25 mouse cellular contexts compared by ENCODE assay signal in genomic region chr12:60932029-60932428, GRCm38 (mm10).
DNase-seq lines count a peak whose midpoint lies in the region; ATAC-seq and TF ChIP-seq lines count a peak whose summit lies in the region.
"Had no signal": no experiment of that assay in that cellular context is flagged by ENCODE, and none has a peak within 500 bp of the region (broad histone marks: within the 10 kb centered on the region; RNA-seq: fewer than 3 reads in every experiment).

No protein-coding gene starts in this region.

- H3K4me1 ChIP-seq in forebrain, postnatal 0 days (ENCODE audit: insufficient read depth), result no peaks in the 10 kb centered on the region
- H3K4me1 ChIP-seq in forebrain, embryonic 11.5 days (replicated peaks; ENCODE audit: control insufficient read depth, insufficient read depth, low read length), result no peaks in the 10 kb centered on the region
- H3K4me1 ChIP-seq in midbrain, embryonic 12.5 days, result no peaks in the 10 kb centered on the region
- no peaks in the 10 kb centered on the region for H3K4me1 ChIP-seq in midbrain, embryonic 10.5 days
- H3K4me1 ChIP-seq in midbrain, embryonic 14.5 days (ENCODE audit: control insufficient read depth, insufficient read depth, low read length), result no peaks in the 10 kb centered on the region
- no peaks in the 10 kb centered on the region for H3K4me1 ChIP-seq in midbrain, postnatal 0 days (ENCODE audit: insufficient read depth, low read length)
- H3K4me1 ChIP-seq in intestine, embryonic 15.5 days (replicated peaks), result no peaks in the 10 kb centered on the region
- H3K4me1 ChIP-seq: embryonic facial prominence, embryonic 12.5 days; embryonic facial prominence, embryonic 15.5 days; forebrain, embryonic 12.5 days; forebrain, embryonic 15.5 days; heart, embryonic 10.5 days; hindbrain, embryonic 12.5 days; hindbrain, embryonic 15.5 days had no signal

- no peak overlapping the region for H3K9ac ChIP-seq in forebrain, postnatal 0 days
- no peak overlapping the region for H3K9ac ChIP-seq in forebrain, embryonic 11.5 days (ENCODE audit: low read length)
- H3K9ac ChIP-seq in midbrain, embryonic 12.5 days (replicated peaks), result no peak overlapping the region
- H3K9ac ChIP-seq in midbrain, embryonic 14.5 days (replicated peaks; ENCODE audit: low read length), result no peak overlapping the region
- no peak overlapping the region for H3K9ac ChIP-seq in midbrain, postnatal 0 days (replicated peaks; ENCODE audit: low read length, poor library complexity, severe bottlenecking)
- H3K9ac ChIP-seq in intestine, embryonic 15.5 days, result no peak overlapping the region
- H3K9ac ChIP-seq: embryonic facial prominence, embryonic 12.5 days; embryonic facial prominence, embryonic 15.5 days; forebrain, embryonic 12.5 days; forebrain, embryonic 15.5 days; hindbrain, embryonic 12.5 days; hindbrain, embryonic 15.5 days had no signal

- no peak for ATAC-seq in forebrain, postnatal 0 days
- ATAC-seq in forebrain, embryonic 11.5 days (replicated peaks; ENCODE audit: low FRiP score), result no peak
- 0 out of 2 replicates have a peak, but pooled peaks have one; percentile 44 for ATAC-seq in midbrain, embryonic 12.5 days (ENCODE audit: low FRiP score, low read depth)
- peak; percentile 68; the same call in 1 of the 2 replicates for ATAC-seq in midbrain, embryonic 14.5 days (ENCODE audit: low FRiP score, low TSS enrichment)
- ATAC-seq in midbrain, postnatal 0 days (ENCODE audit: low FRiP score), result peak; percentile 44; the same call in 1 of the 2 replicates
- no peak for ATAC-seq in intestine, embryonic 15.5 days
- ATAC-seq: forebrain, embryonic 15.5 days; Patski had no signal

- WGBS in forebrain, postnatal 0 days, result 53% methylated on average over 4 of the region's 4 CpGs
- WGBS in forebrain, embryonic 11.5 days, result 74% methylated on average over 4 of the region's 4 CpGs
- WGBS in midbrain, embryonic 12.5 days, result 72% methylated on average over 4 of the region's 4 CpGs
- 82% methylated on average over 4 of the region's 4 CpGs for WGBS in midbrain, embryonic 10.5 days
- WGBS in midbrain, embryonic 14.5 days, result 55% methylated on average over 4 of the region's 4 CpGs
- 37% methylated on average over 4 of the region's 4 CpGs for WGBS in midbrain, postnatal 0 days
- WGBS in intestine, embryonic 15.5 days, result 74% methylated on average over 4 of the region's 4 CpGs

- H3K4me2 ChIP-seq in forebrain, postnatal 0 days (ENCODE audit: low read depth), result no peak overlapping the region
- H3K4me2 ChIP-seq in forebrain, embryonic 11.5 days (ENCODE audit: low read depth, low read length, severe bottlenecking), result no peak overlapping the region
- H3K4me2 ChIP-seq in midbrain, embryonic 12.5 days (replicated peaks), result no peak overlapping the region
- no peak overlapping the region for H3K4me2 ChIP-seq in midbrain, embryonic 14.5 days (ENCODE audit: low read length)
- H3K4me2 ChIP-seq in midbrain, postnatal 0 days (ENCODE audit: low read depth, low read length, poor library complexity, severe bottlenecking), result no peak overlapping the region
- H3K4me2 ChIP-seq in intestine, embryonic 15.5 days (replicated peaks), result no peak overlapping the region
- H3K4me2 ChIP-seq: embryonic facial prominence, embryonic 12.5 days; embryonic facial prominence, embryonic 15.5 days; forebrain, embryonic 12.5 days; forebrain, embryonic 15.5 days; hindbrain, embryonic 12.5 days; hindbrain, embryonic 15.5 days had no signal

- no peak overlapping the region for H3K27ac ChIP-seq in forebrain, postnatal 0 days (ENCODE audit: low read depth, low read length)
- no peak overlapping the region for H3K27ac ChIP-seq in forebrain, embryonic 11.5 days (ENCODE audit: low read depth, low read length)
- H3K27ac ChIP-seq in midbrain, embryonic 12.5 days (replicated peaks), result no peak overlapping the region
- no peak overlapping the region for H3K27ac ChIP-seq in midbrain, embryonic 10.5 days (replicated peaks)
- H3K27ac ChIP-seq in midbrain, embryonic 14.5 days (replicated peaks; ENCODE audit: low read depth, low read length), result 0 out of 2 replicates have a peak overlapping the region, but pooled peaks have one; percentile 26
- no peak overlapping the region for H3K27ac ChIP-seq in midbrain, postnatal 0 days (ENCODE audit: low read depth, low read length)
- no peak overlapping the region for H3K27ac ChIP-seq in intestine, embryonic 15.5 days
- H3K27ac ChIP-seq: embryonic facial prominence, embryonic 12.5 days; embryonic facial prominence, embryonic 15.5 days; forebrain, embryonic 12.5 days; forebrain, embryonic 15.5 days; heart, adult 2 months; heart, embryonic 10.5 days; hindbrain, embryonic 12.5 days; hindbrain, embryonic 15.5 days had no signal

- TF ChIP-seq CTCF in forebrain, postnatal 0 days (IDR thresholded peaks at IDR 0.05; ENCODE audit: low read depth), result no peak
- TF ChIP-seq CTCF in midbrain, postnatal 0 days (IDR thresholded peaks at IDR 0.05), result no peak

- peak; percentile 1 for DNase-seq in forebrain, postnatal 0 days
- DNase-seq in forebrain, embryonic 11.5 days (ENCODE audit: low spot score), result no peak
- no peak for DNase-seq in midbrain, embryonic 10.5 days (ENCODE audit: low spot score)
- DNase-seq in midbrain, embryonic 14.5 days, result peak; percentile 58
- DNase-seq in midbrain, postnatal 0 days (ENCODE audit: low spot score), result no peak
- no peak for DNase-seq in spleen, postnatal 10 days (ENCODE audit: low spot score in 2 of 2)
- DNase-seq: adrenal gland, postnatal 10 days; adrenal gland, postnatal 36 days; cerebellum, adult 11 months; cerebellum, adult 2 months; cerebellum, adult 9-11 months; cerebellum, postnatal 25 days; gastrocnemius, postnatal 10 days; gastrocnemius, postnatal 36 days; heart, adult 2 months had no signal

- no peaks in the 10 kb centered on the region for H3K27me3 ChIP-seq in forebrain, postnatal 0 days (ENCODE audit: insufficient read depth, low read length)
- no peaks in the 10 kb centered on the region for H3K27me3 ChIP-seq in forebrain, embryonic 11.5 days (ENCODE audit: control insufficient read depth, insufficient read depth, low read length)
- H3K27me3 ChIP-seq in midbrain, embryonic 12.5 days, result no peaks in the 10 kb centered on the region
- no peaks in the 10 kb centered on the region for H3K27me3 ChIP-seq in midbrain, embryonic 10.5 days (ENCODE audit: low read depth, poor library complexity, severe bottlenecking)
- H3K27me3 ChIP-seq in midbrain, embryonic 14.5 days (ENCODE audit: control insufficient read depth, insufficient read depth, low read length), result no peaks in the 10 kb centered on the region
- H3K27me3 ChIP-seq in midbrain, postnatal 0 days (ENCODE audit: insufficient read depth, low read length), result no peaks in the 10 kb centered on the region
- H3K27me3 ChIP-seq in intestine, embryonic 15.5 days (replicated peaks), result no peaks in the 10 kb centered on the region
- H3K27me3 ChIP-seq: embryonic facial prominence, embryonic 12.5 days; embryonic facial prominence, embryonic 15.5 days; forebrain, embryonic 12.5 days; forebrain, embryonic 15.5 days; hindbrain, embryonic 12.5 days; hindbrain, embryonic 15.5 days; Patski had no signal

- no peaks in the 10 kb centered on the region for H3K36me3 ChIP-seq in forebrain, postnatal 0 days (ENCODE audit: insufficient read depth)
- H3K36me3 ChIP-seq in forebrain, embryonic 11.5 days (ENCODE audit: control insufficient read depth, insufficient read depth, low read length), result no peaks in the 10 kb centered on the region
- H3K36me3 ChIP-seq in midbrain, embryonic 12.5 days, result no peaks in the 10 kb centered on the region
- H3K36me3 ChIP-seq in midbrain, embryonic 10.5 days, result no peaks in the 10 kb centered on the region
- no peaks in the 10 kb centered on the region for H3K36me3 ChIP-seq in midbrain, embryonic 14.5 days (ENCODE audit: control insufficient read depth, insufficient read depth, low read length)
- no peaks in the 10 kb centered on the region for H3K36me3 ChIP-seq in midbrain, postnatal 0 days (ENCODE audit: insufficient read depth, low read length)
- no peaks in the 10 kb centered on the region for H3K36me3 ChIP-seq in intestine, embryonic 15.5 days
- H3K36me3 ChIP-seq: embryonic facial prominence, embryonic 12.5 days; embryonic facial prominence, embryonic 15.5 days; forebrain, embryonic 12.5 days; forebrain, embryonic 15.5 days; heart, embryonic 10.5 days; hindbrain, embryonic 12.5 days; hindbrain, embryonic 15.5 days had no signal

- H3K4me3 ChIP-seq in forebrain, postnatal 0 days (ENCODE audit: low read depth, low read length), result no peak overlapping the region
- H3K4me3 ChIP-seq in forebrain, embryonic 11.5 days (ENCODE audit: low read depth, low read length), result no peak overlapping the region
- no peak overlapping the region for H3K4me3 ChIP-seq in midbrain, embryonic 12.5 days
- H3K4me3 ChIP-seq in midbrain, embryonic 10.5 days, result no peak overlapping the region
- no peak overlapping the region for H3K4me3 ChIP-seq in midbrain, embryonic 14.5 days (replicated peaks; ENCODE audit: low read depth, low read length)
- no peak overlapping the region for H3K4me3 ChIP-seq in midbrain, postnatal 0 days (ENCODE audit: low read depth, low read length)
- no peak overlapping the region for H3K4me3 ChIP-seq in intestine, embryonic 15.5 days (replicated peaks)
- H3K4me3 ChIP-seq: embryonic facial prominence, embryonic 12.5 days; embryonic facial prominence, embryonic 15.5 days; forebrain, embryonic 12.5 days; forebrain, embryonic 15.5 days; heart, adult 2 months; heart, embryonic 10.5 days; hindbrain, embryonic 12.5 days; hindbrain, embryonic 15.5 days had no signal

- no peaks in the 10 kb centered on the region for H3K9me3 ChIP-seq in forebrain, postnatal 0 days (ENCODE audit: low read length)
- H3K9me3 ChIP-seq in forebrain, embryonic 11.5 days (ENCODE audit: control insufficient read depth, low read length), result no peaks in the 10 kb centered on the region
- no peaks in the 10 kb centered on the region for H3K9me3 ChIP-seq in midbrain, embryonic 12.5 days
- no peaks in the 10 kb centered on the region for H3K9me3 ChIP-seq in midbrain, embryonic 10.5 days (replicated peaks)
- no peaks in the 10 kb centered on the region for H3K9me3 ChIP-seq in midbrain, embryonic 14.5 days (ENCODE audit: control insufficient read depth, low read length)
- H3K9me3 ChIP-seq in midbrain, postnatal 0 days (ENCODE audit: low read length), result no peaks in the 10 kb centered on the region
- H3K9me3 ChIP-seq in intestine, embryonic 15.5 days, result no peaks in the 10 kb centered on the region
- H3K9me3 ChIP-seq: embryonic facial prominence, embryonic 12.5 days; embryonic facial prominence, embryonic 15.5 days; forebrain, embryonic 12.5 days; forebrain, embryonic 15.5 days; heart, embryonic 10.5 days; hindbrain, embryonic 12.5 days; hindbrain, embryonic 15.5 days had no signal

Comparison
In these comparisons a context has a peak if more than half of its experiments do, and no peak if none do; other contexts are left out.
1. DNase-seq: peak in forebrain, postnatal 0 days (single experiment) and midbrain, embryonic 14.5 days (single experiment); none in forebrain, embryonic 11.5 days (single experiment), midbrain, embryonic 10.5 days (single experiment), midbrain, postnatal 0 days (single experiment) and spleen, postnatal 10 days (0 of 2).
2. ATAC-seq: peak in midbrain, embryonic 12.5 days (single experiment), midbrain, embryonic 14.5 days (single experiment) and midbrain, postnatal 0 days (single experiment); none in forebrain, postnatal 0 days (single experiment), forebrain, embryonic 11.5 days (single experiment) and intestine, embryonic 15.5 days (single experiment).